ENCODE assay signal across 14 mouse cellular contexts in the genomic region with DNA sequence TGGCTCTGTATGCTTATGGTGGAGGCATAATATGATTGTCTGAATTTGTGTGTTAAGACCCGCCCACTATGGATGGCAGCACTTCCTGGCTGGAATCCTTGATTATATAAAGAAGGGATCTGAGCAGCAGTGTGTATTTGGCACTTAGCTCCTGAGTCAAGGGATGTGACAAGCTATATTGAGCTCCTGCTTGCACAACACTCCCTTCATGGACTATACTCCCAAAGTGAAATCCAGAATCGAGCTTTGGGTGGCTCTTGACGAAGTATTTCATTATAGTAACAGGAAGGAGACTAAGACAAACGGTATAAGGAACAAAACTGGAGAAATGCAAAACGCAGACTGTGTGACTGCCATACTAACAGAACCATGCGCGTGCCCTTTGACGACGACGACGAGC.
A peak's percentile ranks its signal among the peaks of the same experiment; 100 is the strongest.
DNase-seq lines count a peak whose midpoint lies in the region.
"Had no signal": no experiment of that assay in that cellular context is flagged by ENCODE, and none has a peak within 500 bp of the region (broad histone marks: within the 10 kb centered on the region; RNA-seq: fewer than 3 reads in every experiment).

No protein-coding gene starts in this region.

- peak; percentile 38 to 68 for DNase-seq in frontal cortex, adult 2 months (ENCODE audit: extremely low spot score in 1 of 2, low spot score in 1 of 2)
- DNase-seq in frontal cortex, postnatal 14 days (ENCODE audit: low spot score in 2 of 2): no peak
- peak; percentile 32 to 42 for DNase-seq in right cerebral cortex, adult 2 months (ENCODE audit: low spot score in 2 of 2)
- no peak for DNase-seq in right cerebral cortex, postnatal 4 days
- DNase-seq in left cerebral cortex, adult 9 months (ENCODE audit: low spot score in 2 of 2): peak; percentile 54 to 64
- DNase-seq in telencephalon, adult 2 months (ENCODE audit: low read depth, low spot score): peak; percentile 88
- DNase-seq in kidney, adult 11 months: no peak
- DNase-seq: adrenal gland, postnatal 14 days; cerebellum, adult 2 months; cerebellum, postnatal 14 days; heart, postnatal 10 days; kidney, adult 8-10 months; kidney, postnatal 4 days; layer of hippocampus, postnatal 36 days had no signal

Comparison
In these comparisons a context has a peak if more than half of its experiments do, and no peak if none do; other contexts are left out.
1. DNase-seq: peak in frontal cortex, adult 2 months (2 of 2), right cerebral cortex, adult 2 months (2 of 2), left cerebral cortex, adult 9 months (2 of 2) and telencephalon, adult 2 months (single experiment); none in frontal cortex, postnatal 14 days (0 of 2), right cerebral cortex, postnatal 4 days (single experiment) and kidney, adult 11 months (single experiment).